Mouse (Mus musculus): ENCODE measurements at regions not wholly inside any gene's neighbourhood (a gene's known extent, or its start where the extent isn't known, plus 50 kb on each side); places are given as distances from the start of the nearest gene placed in this dataset.
A peak's percentile ranks its signal among the peaks of the same experiment; 100 is the strongest.

- Histone ChIP-seq H3K9ac (replicated peaks; ENCODE audit: low read depth, low read length) (no peak overlapping the region), H3K4me3 (ENCODE audit: low read depth, low read length) (no peak overlapping the region), H3K4me2 (ENCODE audit: low read depth, low read length) (no peak overlapping the region), H3K9me3 (replicated peaks; ENCODE audit: control insufficient read depth, low read length) (peaks cover 5% of the 10 kb centered on the region; the same call in 1 of the 2 replicates), H3K4me1 (ENCODE audit: control insufficient read depth, insufficient read depth) (no peaks in the 10 kb centered on the region), H3K36me3 (replicated peaks; ENCODE audit: control insufficient read depth, insufficient read depth, low read length) (no peaks in the 10 kb centered on the region), H3K27me3 (ENCODE audit: control insufficient read depth, insufficient read depth, low read length) (no peaks in the 10 kb centered on the region), H3K27ac (ENCODE audit: low read depth) (no peak overlapping the region)
- WGBS, result 28% methylated on average over 1 of the region's 1 CpGs
- DNase-seq (ENCODE audit: low spot score) (no peak), ATAC-seq (ENCODE audit: insufficient read depth, low read depth) (no peak)
- TF ChIP-seq CTCF (IDR thresholded peaks at IDR 0.05; ENCODE audit: low read depth) (no peak), EP300 (IDR thresholded peaks at IDR 0.05; ENCODE audit: low read depth) (no peak)
Measured at GRCm38 (mm10) chr9:18210721-18211120, 81.2 kb upstream of the Chordc1 start.

DNA sequence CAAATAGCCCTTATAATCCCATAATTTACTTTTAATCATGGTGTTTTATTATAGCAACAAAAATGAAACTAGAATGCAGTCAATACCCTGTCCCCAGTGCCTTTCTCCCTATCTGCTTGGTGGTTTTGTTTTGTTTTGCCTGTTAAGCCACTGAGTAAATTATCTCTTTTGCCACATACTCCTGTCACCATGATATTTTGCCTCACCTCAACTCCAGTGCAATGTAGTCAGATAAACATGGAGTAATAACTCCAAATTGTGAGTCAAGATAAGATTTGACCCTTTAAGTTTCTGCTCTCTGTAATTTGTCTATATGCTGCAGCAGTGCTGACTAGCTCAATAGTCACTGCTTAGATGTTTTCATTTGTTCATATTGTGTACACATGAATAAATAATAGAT, 65.3 kb upstream of the Chordc1 start:
- no peak for ATAC-seq (ENCODE audit: insufficient read depth, low read depth)
- Histone ChIP-seq H3K27ac (ENCODE audit: low read depth) (no peak overlapping the region), H3K9me3 (replicated peaks; ENCODE audit: control insufficient read depth, low read length) (no peaks in the 10 kb centered on the region), H3K4me1 (ENCODE audit: control insufficient read depth, insufficient read depth) (no peaks in the 10 kb centered on the region), H3K4me3 (ENCODE audit: low read depth, low read length) (no peak overlapping the region), H3K27me3 (ENCODE audit: control insufficient read depth, insufficient read depth, low read length) (no peaks in the 10 kb centered on the region), H3K4me2 (ENCODE audit: low read depth, low read length) (no peak overlapping the region), H3K9ac (replicated peaks; ENCODE audit: low read depth, low read length) (no peak overlapping the region), H3K36me3 (replicated peaks; ENCODE audit: control insufficient read depth, insufficient read depth, low read length) (no peaks in the 10 kb centered on the region)
- TF ChIP-seq EP300 (IDR thresholded peaks at IDR 0.05; ENCODE audit: low read depth) (no peak), CTCF (IDR thresholded peaks at IDR 0.05; ENCODE audit: low read depth) (no peak)
- no peak for DNase-seq (ENCODE audit: low spot score)

DNA sequence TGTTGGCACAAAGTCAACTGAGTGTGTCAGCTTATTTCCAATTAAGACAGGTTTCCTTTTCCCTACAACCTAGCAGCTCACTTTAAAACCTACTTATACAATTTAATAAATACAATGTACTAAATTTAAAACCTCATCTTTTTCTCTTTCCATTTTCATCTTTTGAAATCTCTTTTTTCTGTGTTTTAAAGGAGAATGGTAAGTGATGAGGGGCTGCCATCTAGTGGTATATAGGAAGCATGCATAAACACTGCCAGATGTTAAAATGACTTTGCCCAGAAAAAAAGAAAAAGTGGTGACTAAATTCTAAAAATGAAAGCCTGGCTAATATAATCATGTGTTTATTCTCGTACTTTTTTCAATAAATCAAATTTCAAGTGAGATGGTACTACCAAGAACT, 62.0 kb upstream of the Chordc1 start:
- no peak for DNase-seq (ENCODE audit: low spot score)
- Histone ChIP-seq H3K9me3 (replicated peaks; ENCODE audit: control insufficient read depth, low read length) (no peaks in the 10 kb centered on the region), H3K27ac (ENCODE audit: low read depth) (no peak overlapping the region), H3K4me2 (ENCODE audit: low read depth, low read length) (no peak overlapping the region), H3K4me1 (ENCODE audit: control insufficient read depth, insufficient read depth) (no peaks in the 10 kb centered on the region), H3K36me3 (replicated peaks; ENCODE audit: control insufficient read depth, insufficient read depth, low read length) (no peaks in the 10 kb centered on the region), H3K27me3 (ENCODE audit: control insufficient read depth, insufficient read depth, low read length) (no peaks in the 10 kb centered on the region), H3K4me3 (ENCODE audit: low read depth, low read length) (no peak overlapping the region), H3K9ac (replicated peaks; ENCODE audit: low read depth, low read length) (no peak overlapping the region)
- WGBS, result 6% methylated on average over 1 of the region's 1 CpGs
- TF ChIP-seq CTCF (IDR thresholded peaks at IDR 0.05; ENCODE audit: low read depth) (peak; percentile 37), EP300 (IDR thresholded peaks at IDR 0.05; ENCODE audit: low read depth) (no peak)
- no peak for ATAC-seq (ENCODE audit: insufficient read depth, low read depth)

Measured in heart, postnatal 0 days (tissue).